Mouse (Mus musculus): Measurements from ENCODE around the gene Kcnma1. TPM values are rescaled to one million over a fixed set of nuclear protein-coding genes. Genes with fewer than 3 reads are reported as not detected.
A peak's percentile ranks its signal among the peaks of the same experiment; 100 is the strongest.

Kcnma1 gene
- polyA plus RNA-seq, 1 experiment from 2014 or later = 17.2 TPM

- no peaks in the 10 kb centered on the region for H3K27me3 ChIP-seq (replicated peaks; ENCODE audit: control insufficient read depth, insufficient read depth, low read length)
- no peak overlapping the region for H3K9ac ChIP-seq (ENCODE audit: low read depth, low read length)
- H3K9me3 ChIP-seq (ENCODE audit: control insufficient read depth, low read length) = no peaks in the 10 kb centered on the region
- H3K27ac ChIP-seq (ENCODE audit: low read depth, low read length) = no peak overlapping the region
- H3K36me3 ChIP-seq (ENCODE audit: control insufficient read depth, insufficient read depth, low read length) = no peaks in the 10 kb centered on the region
- WGBS = 62% methylated on average over 1 of the region's 1 CpGs
- no peak overlapping the region for H3K4me3 ChIP-seq (ENCODE audit: low read length)
- no peak for ATAC-seq
- no peak overlapping the region for H3K4me2 ChIP-seq (ENCODE audit: low read length)
- peaks cover 9% of the 10 kb centered on the region for H3K4me1 ChIP-seq (ENCODE audit: control insufficient read depth, insufficient read depth, low read depth, low read length)
Observed at GRCm38 (mm10) chr14:23786687-23787073, 227.6 kb downstream of the Kcnma1 start.

DNA sequence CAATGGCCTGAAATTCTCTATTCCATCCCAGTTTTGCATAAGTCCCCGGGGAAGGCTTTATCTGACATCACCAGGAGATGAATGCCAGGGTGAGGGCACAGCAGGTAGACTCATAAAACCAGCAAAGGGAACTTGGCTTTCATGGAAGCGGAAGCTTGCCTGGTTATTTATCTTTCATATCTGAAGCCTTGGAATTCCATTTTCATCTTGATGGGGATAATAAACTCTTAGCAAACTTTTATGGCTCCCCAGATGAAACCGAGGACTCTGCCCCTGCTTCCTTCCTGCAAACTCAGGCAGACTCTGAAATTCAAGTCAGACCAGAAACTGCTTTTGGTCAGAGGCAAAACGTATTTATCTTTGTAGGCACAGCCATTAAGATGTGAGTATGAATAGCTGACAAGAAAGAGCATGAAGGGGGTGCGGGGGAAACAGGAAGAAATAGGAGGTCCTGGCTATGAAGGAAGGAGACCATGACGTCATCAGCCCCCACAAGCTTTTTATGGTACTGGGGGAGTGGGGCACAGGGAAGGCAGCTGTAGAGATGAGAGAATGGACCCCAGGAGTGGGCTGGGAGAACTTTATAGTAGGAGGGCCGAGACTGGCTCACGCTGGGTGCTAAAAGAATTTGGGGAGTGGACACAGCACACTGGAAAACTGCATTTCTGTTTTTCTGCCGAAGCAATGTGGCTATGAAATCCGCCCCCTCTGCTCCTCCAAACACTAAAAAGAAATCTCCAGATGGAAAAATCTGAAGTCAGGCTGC, 228.2 kb downstream of the Kcnma1 start:
- Histone ChIP-seq H3K36me3 (ENCODE audit: control insufficient read depth, insufficient read depth, low read length) (no peaks in the 10 kb centered on the region), H3K4me3 (ENCODE audit: low read length) (no peak overlapping the region), H3K27ac (ENCODE audit: low read depth, low read length) (no peak overlapping the region), H3K4me2 (ENCODE audit: low read length) (no peak overlapping the region), H3K4me1 (ENCODE audit: control insufficient read depth, insufficient read depth, low read depth, low read length) (peaks cover 9% of the 10 kb centered on the region), H3K9me3 (ENCODE audit: control insufficient read depth, low read length) (no peaks in the 10 kb centered on the region), H3K27me3 (replicated peaks; ENCODE audit: control insufficient read depth, insufficient read depth, low read length) (no peaks in the 10 kb centered on the region), H3K9ac (ENCODE audit: low read depth, low read length) (no peak overlapping the region)
- WGBS = 68% methylated on average over 10 of the region's 10 CpGs
- ATAC-seq = no peak

GRCm38 (mm10) chr14:23782845-23783609, 231.3 kb downstream of the Kcnma1 start:
- 55% methylated on average over 8 of the region's 8 CpGs for WGBS
- Histone ChIP-seq H3K4me3 (ENCODE audit: low read length) (no peak overlapping the region), H3K4me2 (ENCODE audit: low read length) (peak overlapping the region; percentile 25; the same call in 1 of the 2 replicates), H3K27me3 (replicated peaks; ENCODE audit: control insufficient read depth, insufficient read depth, low read length) (no peaks in the 10 kb centered on the region), H3K36me3 (ENCODE audit: control insufficient read depth, insufficient read depth, low read length) (no peaks in the 10 kb centered on the region), H3K27ac (ENCODE audit: low read depth, low read length) (no peak overlapping the region), H3K9ac (ENCODE audit: low read depth, low read length) (no peak overlapping the region), H3K9me3 (ENCODE audit: control insufficient read depth, low read length) (no peaks in the 10 kb centered on the region), H3K4me1 (ENCODE audit: control insufficient read depth, insufficient read depth, low read depth, low read length) (peaks cover 9% of the 10 kb centered on the region)
- peak; percentile 75 for ATAC-seq

DNA sequence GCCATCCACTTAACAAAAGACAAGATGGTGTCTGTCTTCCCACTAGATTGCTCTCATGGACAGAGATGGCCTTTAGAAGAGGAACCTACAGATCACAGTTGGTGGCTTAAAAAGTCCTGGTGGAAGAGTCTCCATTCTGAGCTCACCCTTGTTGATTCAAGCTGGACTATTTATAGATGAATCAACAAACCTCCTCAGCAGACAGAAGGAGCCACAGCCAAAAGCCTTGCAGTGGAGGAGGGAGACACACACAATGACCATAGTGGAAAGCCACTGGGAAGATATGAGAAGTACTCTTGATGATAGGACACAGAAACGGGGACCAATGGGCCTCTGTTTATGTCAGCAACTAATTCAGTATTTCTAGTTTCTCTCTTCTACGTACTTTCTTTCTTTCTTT, 239.7 kb downstream of the Kcnma1 start:
- no peaks in the 10 kb centered on the region for H3K36me3 ChIP-seq (ENCODE audit: control insufficient read depth, insufficient read depth, low read length)
- H3K27me3 ChIP-seq (replicated peaks; ENCODE audit: control insufficient read depth, insufficient read depth, low read length) = no peaks in the 10 kb centered on the region
- no peaks in the 10 kb centered on the region for H3K4me1 ChIP-seq (ENCODE audit: control insufficient read depth, insufficient read depth, low read depth, low read length)
- H3K4me3 ChIP-seq (ENCODE audit: low read length) = no peak overlapping the region
- no peaks in the 10 kb centered on the region for H3K9me3 ChIP-seq (ENCODE audit: control insufficient read depth, low read length)
- H3K9ac ChIP-seq (ENCODE audit: low read depth, low read length) = no peak overlapping the region
- 88% methylated on average over 2 of the region's 2 CpGs for WGBS
- no peak overlapping the region for H3K27ac ChIP-seq (ENCODE audit: low read depth, low read length)
- no peak overlapping the region for H3K4me2 ChIP-seq (ENCODE audit: low read length)
- ATAC-seq = no peak

DNA sequence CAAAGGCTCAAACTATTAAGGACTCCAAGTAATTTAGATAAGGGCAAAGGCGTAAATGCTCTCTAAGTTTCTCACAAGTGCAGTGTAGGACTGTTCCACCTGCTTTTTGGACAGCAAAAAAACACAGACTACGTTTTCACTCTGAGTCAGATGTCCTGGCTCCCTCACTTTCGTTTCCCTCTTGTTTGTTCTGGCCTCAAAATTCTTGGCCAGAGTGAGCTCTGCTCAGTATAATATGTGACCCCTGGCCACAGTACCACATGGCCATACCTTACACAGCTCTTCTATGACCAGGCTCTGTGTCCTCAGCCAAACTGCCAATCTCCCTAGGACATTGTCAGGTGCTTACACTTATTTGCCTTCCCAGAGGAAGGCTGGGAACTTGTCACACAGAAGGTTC, 241.6 kb downstream of the Kcnma1 start:
- 84% methylated on average over 3 of the region's 3 CpGs for WGBS

GRCm38 (mm10) chr14:23771794-23772193, 242.5 kb downstream of the Kcnma1 start:
- H3K4me2 ChIP-seq (ENCODE audit: low read length) = no peak overlapping the region
- H3K27me3 ChIP-seq (replicated peaks; ENCODE audit: control insufficient read depth, insufficient read depth, low read length) = no peaks in the 10 kb centered on the region
- no peak overlapping the region for H3K4me3 ChIP-seq (ENCODE audit: low read length)
- H3K9ac ChIP-seq (ENCODE audit: low read depth, low read length) = no peak overlapping the region
- H3K4me1 ChIP-seq (ENCODE audit: control insufficient read depth, insufficient read depth, low read depth, low read length) = no peaks in the 10 kb centered on the region
- H3K36me3 ChIP-seq (ENCODE audit: control insufficient read depth, insufficient read depth, low read length) = no peaks in the 10 kb centered on the region
- ATAC-seq = no peak
- H3K9me3 ChIP-seq (ENCODE audit: control insufficient read depth, low read length) = no peaks in the 10 kb centered on the region
- 78% methylated on average over 1 of the region's 1 CpGs for WGBS
- H3K27ac ChIP-seq (ENCODE audit: low read depth, low read length) = no peak overlapping the region

More for the DNA sequence above, 241.6 kb downstream of the Kcnma1 start:
- Histone ChIP-seq H3K9ac (ENCODE audit: low read depth, low read length) (no peak overlapping the region), H3K27ac (ENCODE audit: low read depth, low read length) (no peak overlapping the region), H3K4me3 (ENCODE audit: low read length) (no peak overlapping the region), H3K4me1 (ENCODE audit: control insufficient read depth, insufficient read depth, low read depth, low read length) (no peaks in the 10 kb centered on the region), H3K9me3 (ENCODE audit: control insufficient read depth, low read length) (no peaks in the 10 kb centered on the region), H3K27me3 (replicated peaks; ENCODE audit: control insufficient read depth, insufficient read depth, low read length) (no peaks in the 10 kb centered on the region), H3K4me2 (ENCODE audit: low read length) (no peak overlapping the region), H3K36me3 (ENCODE audit: control insufficient read depth, insufficient read depth, low read length) (no peaks in the 10 kb centered on the region)
- no peak for ATAC-seq

- H3K4me1 ChIP-seq (ENCODE audit: control insufficient read depth, insufficient read depth, low read depth, low read length) = no peaks in the 10 kb centered on the region
- H3K9me3 ChIP-seq (ENCODE audit: control insufficient read depth, low read length) = no peaks in the 10 kb centered on the region
- ATAC-seq = no peak
- 90% methylated on average over 2 of the region's 2 CpGs for WGBS
- no peak overlapping the region for H3K4me2 ChIP-seq (ENCODE audit: low read length)
- H3K27me3 ChIP-seq (replicated peaks; ENCODE audit: control insufficient read depth, insufficient read depth, low read length) = no peaks in the 10 kb centered on the region
- H3K4me3 ChIP-seq (ENCODE audit: low read length) = no peak overlapping the region
- H3K9ac ChIP-seq (ENCODE audit: low read depth, low read length) = no peak overlapping the region
- H3K36me3 ChIP-seq (ENCODE audit: control insufficient read depth, insufficient read depth, low read length) = no peaks in the 10 kb centered on the region
- no peak overlapping the region for H3K27ac ChIP-seq (ENCODE audit: low read depth, low read length)
Observed at GRCm38 (mm10) chr14:23762471-23762870, 251.8 kb downstream of the Kcnma1 start.

- peak; percentile 52; the same call in 1 of the 2 replicates for ATAC-seq
- Histone ChIP-seq H3K4me3 (ENCODE audit: low read length) (no peak overlapping the region), H3K36me3 (ENCODE audit: control insufficient read depth, insufficient read depth, low read length) (no peaks in the 10 kb centered on the region), H3K4me1 (ENCODE audit: control insufficient read depth, insufficient read depth, low read depth, low read length) (no peaks in the 10 kb centered on the region), H3K9ac (ENCODE audit: low read depth, low read length) (no peak overlapping the region), H3K27ac (ENCODE audit: low read depth, low read length) (no peak overlapping the region), H3K9me3 (ENCODE audit: control insufficient read depth, low read length) (no peaks in the 10 kb centered on the region), H3K4me2 (ENCODE audit: low read length) (no peak overlapping the region), H3K27me3 (replicated peaks; ENCODE audit: control insufficient read depth, insufficient read depth, low read length) (no peaks in the 10 kb centered on the region)
- WGBS = 39% methylated on average over 5 of the region's 5 CpGs
Observed at GRCm38 (mm10) chr14:23759626-23760025, 254.7 kb downstream of the Kcnma1 start.

- Histone ChIP-seq H3K36me3 (ENCODE audit: control insufficient read depth, insufficient read depth, low read length) (no peaks in the 10 kb centered on the region), H3K4me3 (ENCODE audit: low read length) (no peak overlapping the region), H3K4me2 (ENCODE audit: low read length) (no peak overlapping the region), H3K27me3 (replicated peaks; ENCODE audit: control insufficient read depth, insufficient read depth, low read length) (no peaks in the 10 kb centered on the region), H3K4me1 (ENCODE audit: control insufficient read depth, insufficient read depth, low read depth, low read length) (peaks cover 4% of the 10 kb centered on the region; the same call in 1 of the 2 replicates), H3K27ac (ENCODE audit: low read depth, low read length) (no peak overlapping the region), H3K9ac (ENCODE audit: low read depth, low read length) (no peak overlapping the region), H3K9me3 (ENCODE audit: control insufficient read depth, low read length) (no peaks in the 10 kb centered on the region)
- 58% methylated on average over 1 of the region's 1 CpGs for WGBS
- ATAC-seq = no peak
Observed at GRCm38 (mm10) chr14:23758421-23758820, 255.9 kb downstream of the Kcnma1 start.

Measured in hindbrain, embryonic 16.5 days (tissue).